Mouse (Mus musculus): ENCODE measurements at regions not wholly inside any gene's neighbourhood (a gene's known extent, or its start where the extent isn't known, plus 50 kb on each side); places are given as distances from the start of the nearest gene placed in this dataset.
A peak's percentile ranks its signal among the peaks of the same experiment; 100 is the strongest.

GRCm38 (mm10) chr13:110540543-110541265 is 145.9 kb downstream of the Plk2 start:
- 68% methylated on average over 13 of the region's 13 CpGs for WGBS

GRCm38 (mm10) chr13:110541288-110542148 is 146.7 kb downstream of the Plk2 start:
- no peaks in the 10 kb centered on the region for H3K9me3 ChIP-seq
- no peaks in the 10 kb centered on the region for H3K36me3 ChIP-seq
- no peak overlapping the region for H3K9ac ChIP-seq
- peaks cover 9% of the 10 kb centered on the region; the same call in 1 of the 2 replicates for H3K4me1 ChIP-seq
- H3K27me3 ChIP-seq: no peaks in the 10 kb centered on the region
- H3K27ac ChIP-seq: no peak overlapping the region
- H3K4me2 ChIP-seq: no peak overlapping the region
- no peak overlapping the region for H3K4me3 ChIP-seq
- ATAC-seq (ENCODE audit: insufficient number of reproducible peaks, insufficient read depth, low FRiP score, low TSS enrichment, low read depth): no peak
- WGBS: 61% methylated on average over 5 of the region's 5 CpGs

More at GRCm38 (mm10) chr13:110540543-110541265, 145.9 kb downstream of the Plk2 start:
- Histone ChIP-seq H3K27me3 (no peaks in the 10 kb centered on the region), H3K9me3 (no peaks in the 10 kb centered on the region), H3K36me3 (no peaks in the 10 kb centered on the region), H3K4me3 (no peak overlapping the region), H3K9ac (no peak overlapping the region), H3K27ac (no peak overlapping the region), H3K4me1 (peaks cover 9% of the 10 kb centered on the region; the same call in 1 of the 2 replicates), H3K4me2 (no peak overlapping the region)
- no peak for ATAC-seq (ENCODE audit: insufficient number of reproducible peaks, insufficient read depth, low FRiP score, low TSS enrichment, low read depth)

GRCm38 (mm10) chr13:110542303-110543065 is 147.6 kb downstream of the Plk2 start:
- no peaks in the 10 kb centered on the region for H3K9me3 ChIP-seq
- H3K4me2 ChIP-seq: no peak overlapping the region
- peaks cover 9% of the 10 kb centered on the region; the same call in 1 of the 2 replicates for H3K4me1 ChIP-seq
- no peaks in the 10 kb centered on the region for H3K27me3 ChIP-seq
- no peak overlapping the region for H3K9ac ChIP-seq
- no peak overlapping the region for H3K27ac ChIP-seq
- ATAC-seq (ENCODE audit: insufficient number of reproducible peaks, insufficient read depth, low FRiP score, low TSS enrichment, low read depth): no peak
- H3K36me3 ChIP-seq: no peaks in the 10 kb centered on the region
- no peak overlapping the region for H3K4me3 ChIP-seq
- WGBS: 86% methylated on average over 5 of the region's 5 CpGs

- Histone ChIP-seq H3K27ac (no peak overlapping the region), H3K4me1 (peaks cover 8% of the 10 kb centered on the region), H3K36me3 (no peaks in the 10 kb centered on the region), H3K4me2 (no peak overlapping the region), H3K4me3 (no peak overlapping the region), H3K9me3 (no peaks in the 10 kb centered on the region), H3K27me3 (no peaks in the 10 kb centered on the region), H3K9ac (no peak overlapping the region)
- ATAC-seq (ENCODE audit: insufficient number of reproducible peaks, insufficient read depth, low FRiP score, low TSS enrichment, low read depth): no peak
- 75% methylated on average over 6 of the region's 6 CpGs for WGBS
These were observed 150.6 kb downstream of the Plk2 start for GRCm38 (mm10) chr13:110545454-110545853.

GRCm38 (mm10) chr13:110555529-110556319 is 160.9 kb downstream of the Plk2 start:
- Histone ChIP-seq H3K36me3 (no peaks in the 10 kb centered on the region), H3K9ac (no peak overlapping the region), H3K27ac (no peak overlapping the region), H3K4me3 (no peak overlapping the region), H3K27me3 (no peaks in the 10 kb centered on the region), H3K9me3 (no peaks in the 10 kb centered on the region), H3K4me1 (peaks cover 14% of the 10 kb centered on the region; the same call in 1 of the 2 replicates), H3K4me2 (no peak overlapping the region)
- WGBS: 50% methylated on average over 7 of the region's 7 CpGs
- no peak for ATAC-seq (ENCODE audit: insufficient number of reproducible peaks, insufficient read depth, low FRiP score, low TSS enrichment, low read depth)

GRCm38 (mm10) chr13:110556355-110557095 is 161.7 kb downstream of the Plk2 start:
- Histone ChIP-seq H3K4me1 (peaks cover 14% of the 10 kb centered on the region; the same call in 1 of the 2 replicates), H3K9ac (no peak overlapping the region), H3K4me3 (no peak overlapping the region), H3K4me2 (no peak overlapping the region), H3K27ac (no peak overlapping the region), H3K9me3 (no peaks in the 10 kb centered on the region), H3K36me3 (no peaks in the 10 kb centered on the region), H3K27me3 (no peaks in the 10 kb centered on the region)
- ATAC-seq (ENCODE audit: insufficient number of reproducible peaks, insufficient read depth, low FRiP score, low TSS enrichment, low read depth): no peak
- 70% methylated on average over 9 of the region's 9 CpGs for WGBS

GRCm38 (mm10) chr13:110557930-110558727 is 163.3 kb downstream of the Plk2 start:
- H3K4me3 ChIP-seq: no peak overlapping the region
- ATAC-seq (ENCODE audit: insufficient number of reproducible peaks, insufficient read depth, low FRiP score, low TSS enrichment, low read depth): no peak

GRCm38 (mm10) chr13:110560566-110560965 is 165.7 kb downstream of the Plk2 start:
- H3K27ac ChIP-seq: no peak overlapping the region
- WGBS: 79% methylated on average over 13 of the region's 13 CpGs
- no peaks in the 10 kb centered on the region for H3K9me3 ChIP-seq
- H3K4me1 ChIP-seq: peaks cover 12% of the 10 kb centered on the region; the same call in 1 of the 2 replicates
- no peaks in the 10 kb centered on the region for H3K27me3 ChIP-seq
- H3K4me2 ChIP-seq: no peak overlapping the region
- ATAC-seq (ENCODE audit: insufficient number of reproducible peaks, insufficient read depth, low FRiP score, low TSS enrichment, low read depth): no peak
- H3K4me3 ChIP-seq: no peak overlapping the region
- H3K9ac ChIP-seq: no peak overlapping the region
- H3K36me3 ChIP-seq: no peaks in the 10 kb centered on the region

More at GRCm38 (mm10) chr13:110557930-110558727, 163.3 kb downstream of the Plk2 start:
- H3K9me3 ChIP-seq: no peaks in the 10 kb centered on the region
- no peak overlapping the region for H3K9ac ChIP-seq
- H3K4me1 ChIP-seq: peaks cover 14% of the 10 kb centered on the region; the same call in 1 of the 2 replicates
- H3K4me2 ChIP-seq: no peak overlapping the region
- 80% methylated on average over 28 of the region's 28 CpGs for WGBS
- H3K36me3 ChIP-seq: no peaks in the 10 kb centered on the region
- no peaks in the 10 kb centered on the region for H3K27me3 ChIP-seq
- peak overlapping the region; percentile 66; the same call in 1 of the 2 replicates for H3K27ac ChIP-seq

- 76% methylated on average over 3 of the region's 3 CpGs for WGBS
- 0 out of 2 replicates have a peak, but pooled peaks cover 5% of the 10 kb centered on the region for H3K4me1 ChIP-seq
- no peaks in the 10 kb centered on the region for H3K27me3 ChIP-seq
- ATAC-seq (ENCODE audit: insufficient number of reproducible peaks, insufficient read depth, low FRiP score, low TSS enrichment, low read depth): no peak
- no peaks in the 10 kb centered on the region for H3K9me3 ChIP-seq
- H3K4me3 ChIP-seq: no peak overlapping the region
- no peak overlapping the region for H3K27ac ChIP-seq
- H3K4me2 ChIP-seq: no peak overlapping the region
- no peak overlapping the region for H3K9ac ChIP-seq
- no peaks in the 10 kb centered on the region for H3K36me3 ChIP-seq
These were observed 167.7 kb downstream of the Plk2 start for GRCm38 (mm10) chr13:110562499-110562898.

GRCm38 (mm10) chr13:110562902-110563301 is 168.1 kb downstream of the Plk2 start:
- Histone ChIP-seq H3K9ac (no peak overlapping the region), H3K4me1 (0 out of 2 replicates have a peak, but pooled peaks cover 4% of the 10 kb centered on the region), H3K4me3 (no peak overlapping the region), H3K36me3 (no peaks in the 10 kb centered on the region), H3K9me3 (no peaks in the 10 kb centered on the region), H3K27me3 (no peaks in the 10 kb centered on the region), H3K4me2 (no peak overlapping the region), H3K27ac (no peak overlapping the region)
- no peak for ATAC-seq (ENCODE audit: insufficient number of reproducible peaks, insufficient read depth, low FRiP score, low TSS enrichment, low read depth)
- 69% methylated on average over 5 of the region's 5 CpGs for WGBS

Data from embryonic facial prominence, embryonic 13.5 days (tissue).